Mouse (Mus musculus): ENCODE data around the gene Zfyve21. TPM values are rescaled to one million over a fixed set of nuclear protein-coding genes. Genes with fewer than 3 reads are reported as not detected.

The Zfyve21 gene
- 59.5 and 146 TPM in 2 replicates for polyA plus RNA-seq (2012; rRNA removed)

- H3K4me3 ChIP-seq (ENCODE audit: low read depth, low read length), result peak within 1 kb of the TSS; percentile 94
- peaks cover 29% of the 10 kb centered on the region for H3K4me1 ChIP-seq (ENCODE audit: control insufficient read depth, insufficient read depth, insufficient read length, low read length)
- WGBS, result under 1% methylated on average over 87 of the region's 87 CpGs
- H3K36me3 ChIP-seq (ENCODE audit: control insufficient read depth, insufficient read depth, low read length), result peaks cover 2% of the 10 kb centered on the region; the same call in 1 of the 2 replicates
- H3K27ac ChIP-seq (ENCODE audit: insufficient read depth, low read depth, low read length), result peak within 1 kb of the TSS; percentile 99
- TF ChIP-seq CTCF (IDR thresholded peaks at IDR 0.05; ENCODE audit: extremely low read depth, insufficient read length, insufficient replicate concordance, low read depth, low read length) (no peak), POLR2A (IDR thresholded peaks at IDR 0.05; ENCODE audit: low read depth, low read length) (peak; percentile 85)
- no peaks in the 10 kb centered on the region for H3K27me3 ChIP-seq (ENCODE audit: control insufficient read depth, insufficient read depth, low read length)
Measured at GRCm38 (mm10) chr12:111813766-111814617, at the start of gene Zfyve21, which contains the start of gene Xrcc3. TSS of gene Zfyve21 (plus strand) at chr12:111814170. TSS of gene Xrcc3 (minus strand) at chr12:111813873.

GRCm38 (mm10) chr12:111766313-111767236 is 47.4 kb upstream of the Zfyve21 start:
- Histone ChIP-seq H3K36me3 (ENCODE audit: control insufficient read depth, insufficient read depth, low read length) (peaks cover 3% of the 10 kb centered on the region), H3K27me3 (ENCODE audit: control insufficient read depth, insufficient read depth, low read length) (no peaks in the 10 kb centered on the region), H3K27ac (ENCODE audit: insufficient read depth, low read depth, low read length) (no peak overlapping the region; the same call in 1 of the 2 replicates), H3K4me3 (ENCODE audit: low read depth, low read length) (no peak overlapping the region), H3K4me1 (ENCODE audit: control insufficient read depth, insufficient read depth, insufficient read length, low read length) (peaks cover 17% of the 10 kb centered on the region)
- TF ChIP-seq CTCF (IDR thresholded peaks at IDR 0.05; ENCODE audit: extremely low read depth, insufficient read length, insufficient replicate concordance, low read depth, low read length) (no peak), POLR2A (IDR thresholded peaks at IDR 0.05; ENCODE audit: low read depth, low read length) (no peak)
- 75% methylated on average over 16 of the region's 16 CpGs for WGBS

DNA sequence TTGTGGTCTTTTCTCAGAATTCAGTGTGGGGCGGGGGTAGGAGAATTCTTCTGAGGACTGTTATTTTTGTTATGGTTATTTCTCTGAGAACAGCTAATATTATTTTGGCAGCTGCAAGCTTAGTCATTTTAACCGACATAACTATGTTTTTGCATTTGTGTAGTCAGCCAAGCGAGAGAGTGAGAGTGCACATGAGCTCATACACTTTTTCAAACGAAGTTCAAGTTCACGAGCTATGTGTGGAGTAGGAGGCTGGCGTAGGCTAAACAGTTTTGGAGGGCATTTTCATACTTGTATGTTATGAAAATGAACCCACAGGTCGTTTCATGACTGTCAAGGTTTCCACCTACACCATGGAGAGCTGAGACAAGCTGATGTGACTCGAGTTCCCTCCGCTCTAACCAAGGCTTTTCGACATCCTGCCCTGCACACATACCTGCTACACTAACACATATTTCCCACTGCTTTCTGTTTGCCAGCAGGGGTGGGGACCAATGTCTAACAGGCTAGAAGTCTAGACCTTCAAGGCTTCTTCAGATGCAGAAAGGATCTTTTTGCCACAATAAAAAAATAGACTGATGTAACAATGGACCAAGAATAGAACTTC is 45.5 kb upstream of the Zfyve21 start:
- WGBS, result 84% methylated on average over 10 of the region's 10 CpGs
- H3K27ac ChIP-seq (ENCODE audit: insufficient read depth, low read depth, low read length), result no peak overlapping the region

DNA sequence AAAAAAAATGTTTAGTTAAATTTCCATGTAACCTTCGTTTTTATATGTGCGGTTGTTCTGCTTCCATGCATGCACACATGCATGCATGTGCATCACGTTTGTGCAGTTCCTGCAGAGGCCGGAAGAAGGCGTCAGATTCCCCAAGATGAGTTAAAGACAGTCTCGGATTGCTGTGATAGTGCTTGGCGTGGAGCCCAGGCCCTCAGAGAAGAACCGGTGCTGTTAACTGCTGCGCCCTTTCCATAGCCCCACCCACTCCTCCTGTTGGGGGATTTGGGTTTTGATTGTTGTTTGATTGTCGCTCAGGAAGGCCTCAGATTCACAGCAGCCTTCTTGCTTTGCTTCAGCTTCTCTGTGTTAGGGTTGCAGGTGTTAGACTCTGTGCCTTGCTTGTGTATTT is 44.7 kb upstream of the Zfyve21 start:
- TF ChIP-seq CTCF (IDR thresholded peaks at IDR 0.05; ENCODE audit: extremely low read depth, insufficient read length, insufficient replicate concordance, low read depth, low read length) (peak; percentile 61; the same call in 1 of the 2 replicates), POLR2A (IDR thresholded peaks at IDR 0.05; ENCODE audit: low read depth, low read length) (no peak)
- peaks cover 21% of the 10 kb centered on the region for H3K36me3 ChIP-seq (ENCODE audit: control insufficient read depth, insufficient read depth, low read length)
- no peak overlapping the region for H3K27ac ChIP-seq (ENCODE audit: insufficient read depth, low read depth, low read length)
- H3K4me1 ChIP-seq (ENCODE audit: control insufficient read depth, insufficient read depth, insufficient read length, low read length), result peaks cover 17% of the 10 kb centered on the region
- 17% methylated on average over 10 of the region's 10 CpGs for WGBS
- H3K4me3 ChIP-seq (ENCODE audit: low read depth, low read length), result no peak overlapping the region
- no peaks in the 10 kb centered on the region for H3K27me3 ChIP-seq (ENCODE audit: control insufficient read depth, insufficient read depth, low read length)

More for the DNA sequence above, 45.5 kb upstream of the Zfyve21 start:
- H3K27me3 ChIP-seq (ENCODE audit: control insufficient read depth, insufficient read depth, low read length), result no peaks in the 10 kb centered on the region
- peaks cover 17% of the 10 kb centered on the region for H3K4me1 ChIP-seq (ENCODE audit: control insufficient read depth, insufficient read depth, insufficient read length, low read length)
- peaks cover 14% of the 10 kb centered on the region for H3K36me3 ChIP-seq (ENCODE audit: control insufficient read depth, insufficient read depth, low read length)
- H3K4me3 ChIP-seq (ENCODE audit: low read depth, low read length), result no peak overlapping the region
- TF ChIP-seq CTCF (IDR thresholded peaks at IDR 0.05; ENCODE audit: extremely low read depth, insufficient read length, insufficient replicate concordance, low read depth, low read length), result no peak

DNA sequence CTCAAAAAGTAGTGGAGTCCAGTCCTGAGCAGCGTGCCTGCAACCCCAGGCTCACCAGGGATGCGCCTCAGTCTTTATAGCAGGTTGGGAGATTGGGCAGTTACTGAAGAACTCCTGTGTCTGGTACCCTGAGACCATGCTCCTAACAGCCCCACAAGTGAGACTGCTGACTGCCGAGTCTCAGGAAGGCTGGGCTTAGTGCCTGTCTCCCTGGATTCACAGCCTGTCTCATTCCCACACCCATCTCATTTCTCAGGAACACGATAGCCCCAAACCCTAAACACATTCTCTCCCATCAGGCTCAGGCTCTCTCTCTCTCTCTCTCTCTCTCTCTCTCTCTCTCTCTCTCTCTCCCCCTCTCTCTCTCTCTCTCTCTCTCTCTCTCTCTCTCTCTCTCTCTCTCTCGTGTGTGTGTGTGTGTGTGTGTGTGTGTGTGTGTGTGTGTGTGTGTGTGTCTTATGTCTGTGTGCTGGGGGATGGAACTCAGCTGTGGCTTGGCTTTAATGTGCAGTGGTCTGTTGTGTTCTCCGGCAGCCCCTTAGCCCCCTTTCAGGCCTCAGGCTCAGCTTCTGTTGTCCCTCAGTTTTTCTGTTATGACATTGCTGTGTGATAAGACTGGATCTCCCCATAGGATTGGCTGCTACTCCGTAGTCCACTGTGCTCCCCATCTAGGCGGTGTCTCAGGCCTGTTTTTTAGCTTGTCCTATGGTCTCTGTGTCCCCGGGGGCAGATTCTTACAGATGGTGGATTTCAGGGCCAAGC is 44.0 kb upstream of the Zfyve21 start:
- peaks cover 17% of the 10 kb centered on the region for H3K4me1 ChIP-seq (ENCODE audit: control insufficient read depth, insufficient read depth, insufficient read length, low read length)

DNA sequence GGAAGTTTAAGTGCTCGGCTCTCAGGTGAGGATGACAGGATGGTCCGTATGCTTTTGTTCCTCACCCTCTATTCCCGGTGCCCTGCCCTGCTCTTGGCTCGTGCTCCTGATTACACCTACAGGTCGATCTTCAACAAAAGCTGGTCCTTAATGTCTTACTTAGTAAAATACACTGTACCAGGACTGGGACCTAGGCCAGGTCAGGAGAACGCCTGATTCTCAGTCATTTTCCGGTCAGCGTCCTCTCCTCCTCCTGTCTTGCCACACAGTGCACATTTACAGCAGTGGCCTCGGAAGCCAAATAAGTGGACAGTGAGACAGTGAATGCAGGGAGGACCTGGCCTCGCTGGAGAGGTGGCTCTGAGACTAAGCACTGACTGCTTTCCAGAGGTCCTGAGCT is 43.3 kb upstream of the Zfyve21 start:
- H3K36me3 ChIP-seq (ENCODE audit: control insufficient read depth, insufficient read depth, low read length), result peaks cover 29% of the 10 kb centered on the region
- peaks cover 17% of the 10 kb centered on the region; the same call in 1 of the 2 replicates for H3K4me1 ChIP-seq (ENCODE audit: control insufficient read depth, insufficient read depth, insufficient read length, low read length)
- 85% methylated on average over 10 of the region's 10 CpGs for WGBS
- H3K4me3 ChIP-seq (ENCODE audit: low read depth, low read length), result no peak overlapping the region
- TF ChIP-seq POLR2A (IDR thresholded peaks at IDR 0.05; ENCODE audit: low read depth, low read length) (no peak), CTCF (IDR thresholded peaks at IDR 0.05; ENCODE audit: extremely low read depth, insufficient read length, insufficient replicate concordance, low read depth, low read length) (no peak)
- H3K27ac ChIP-seq (ENCODE audit: insufficient read depth, low read depth, low read length), result no peak overlapping the region
- no peaks in the 10 kb centered on the region for H3K27me3 ChIP-seq (ENCODE audit: control insufficient read depth, insufficient read depth, low read length)

More for the DNA sequence above, 44.0 kb upstream of the Zfyve21 start:
- WGBS, result 67% methylated on average over 8 of the region's 9 CpGs
- peaks cover 28% of the 10 kb centered on the region for H3K36me3 ChIP-seq (ENCODE audit: control insufficient read depth, insufficient read depth, low read length)
- H3K27me3 ChIP-seq (ENCODE audit: control insufficient read depth, insufficient read depth, low read length), result no peaks in the 10 kb centered on the region
- no peak overlapping the region for H3K27ac ChIP-seq (ENCODE audit: insufficient read depth, low read depth, low read length)
- TF ChIP-seq POLR2A (IDR thresholded peaks at IDR 0.05; ENCODE audit: low read depth, low read length), result no peak
- no peak overlapping the region for H3K4me3 ChIP-seq (ENCODE audit: low read depth, low read length)

Measured in small intestine, adult 2 months (tissue).